ENCODE assay signal across 9 mouse cellular contexts in the genomic region with DNA sequence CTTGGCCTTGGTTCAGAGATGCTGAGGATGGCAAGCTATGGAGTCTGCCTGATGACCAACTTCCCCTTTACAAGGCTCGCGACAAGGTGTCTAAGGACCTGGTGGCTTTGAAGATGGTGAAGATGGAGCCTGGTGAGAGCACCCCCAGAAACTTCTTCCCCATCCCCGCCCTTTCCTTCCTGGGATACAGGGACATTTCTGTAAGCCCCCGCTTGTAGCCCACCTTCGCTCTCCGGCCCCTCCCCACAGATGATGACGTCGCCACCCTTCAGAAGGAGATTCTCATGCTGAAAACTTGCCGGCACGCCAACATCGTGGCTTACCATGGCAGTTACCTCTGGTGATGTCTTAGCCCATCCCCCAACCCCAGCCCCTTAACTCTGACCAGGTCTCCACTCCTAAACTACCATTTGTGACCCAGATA. TPM values are rescaled to one million over a fixed set of nuclear protein-coding genes. Genes with fewer than 3 reads are reported as not detected.
DNase-seq lines count a peak whose midpoint lies in the region; ATAC-seq lines count a peak whose summit lies in the region.
"Had no signal": no experiment of that assay in that cellular context is flagged by ENCODE, and none has a peak within 500 bp of the region (broad histone marks: within the 10 kb centered on the region; RNA-seq: fewer than 3 reads in every experiment).

No protein-coding gene starts in this region.

- peak overlapping the region; percentile 92 for H3K4me3 ChIP-seq in erythroblast, embryonic 14.5 days (replicated peaks)
- no peak overlapping the region for H3K4me3 ChIP-seq in neural tube, embryonic 11.5 days (ENCODE audit: low read depth, low read length)
- H3K4me3 ChIP-seq in liver, embryonic 12.5 days = peak overlapping the region; percentile 68

- WGBS in neural tube, embryonic 11.5 days = 72% methylated on average over 11 of the region's 11 CpGs
- 31% methylated on average over 11 of the region's 11 CpGs for WGBS in liver, embryonic 12.5 days (ENCODE audit: insufficient replicate concordance)

- no peak for DNase-seq in neural tube, embryonic 11.5 days (ENCODE audit: low spot score)
- DNase-seq in neural tube, embryonic 10.5 days (ENCODE audit: extremely low spot score, low spot score) = no peak
- DNase-seq in thymus, postnatal 25 days = peak; percentile 70
- DNase-seq in embryo, embryonic 11 days = no peak
- DNase-seq in right cerebral cortex, postnatal 10 days (ENCODE audit: low spot score in 2 of 2) = no peak

- H3K27me3 ChIP-seq in erythroblast, embryonic 14.5 days (ENCODE audit: control insufficient read depth) = no peaks in the 10 kb centered on the region
- no peaks in the 10 kb centered on the region for H3K27me3 ChIP-seq in neural tube, embryonic 11.5 days (ENCODE audit: control insufficient read depth, insufficient read depth, low read length)
- H3K27me3 ChIP-seq in liver, embryonic 12.5 days (replicated peaks) = no peaks in the 10 kb centered on the region
- H3K27me3 ChIP-seq: Patski had no signal

- no peak overlapping the region for H3K9ac ChIP-seq in neural tube, embryonic 11.5 days (ENCODE audit: low read length)
- H3K9ac ChIP-seq in liver, embryonic 12.5 days = peak overlapping the region; percentile 83

- H3K27ac ChIP-seq in neural tube, embryonic 11.5 days (ENCODE audit: low read depth, low read length) = no peak overlapping the region
- peak overlapping the region; percentile 95 for H3K27ac ChIP-seq in liver, embryonic 12.5 days

- H3K4me2 ChIP-seq in neural tube, embryonic 11.5 days (ENCODE audit: low read depth) = 0 out of 2 replicates have a peak overlapping the region, but pooled peaks have one; percentile 88
- peak overlapping the region; percentile 88 for H3K4me2 ChIP-seq in liver, embryonic 12.5 days

- H3K4me1 ChIP-seq in erythroblast, embryonic 14.5 days (ENCODE audit: control insufficient read depth) = peaks cover 42% of the 10 kb centered on the region
- peaks cover 11% of the 10 kb centered on the region for H3K4me1 ChIP-seq in neural tube, embryonic 11.5 days (ENCODE audit: control insufficient read depth, insufficient read depth, low read length)
- H3K4me1 ChIP-seq in liver, embryonic 12.5 days = peaks cover 50% of the 10 kb centered on the region

- H3K36me3 ChIP-seq in erythroblast, embryonic 14.5 days (ENCODE audit: control insufficient read depth) = peaks cover 21% of the 10 kb centered on the region
- H3K36me3 ChIP-seq in neural tube, embryonic 11.5 days (ENCODE audit: control insufficient read depth, insufficient read depth, low read length) = peaks cover 5% of the 10 kb centered on the region; the same call in 1 of the 2 replicates
- peaks cover 32% of the 10 kb centered on the region for H3K36me3 ChIP-seq in liver, embryonic 12.5 days

- ATAC-seq in erythroblast, adult 5-6 weeks (replicated peaks; ENCODE audit: low FRiP score, poor library complexity, severe bottlenecking) = no peak
- no peak for ATAC-seq in neural tube, embryonic 11.5 days (ENCODE audit: insufficient read depth, low FRiP score, low TSS enrichment)
- ATAC-seq in liver, embryonic 12.5 days = no peak
- ATAC-seq: Patski had no signal

- H3K9me3 ChIP-seq in erythroblast, embryonic 14.5 days (ENCODE audit: control insufficient read depth, low read length) = no peaks in the 10 kb centered on the region
- H3K9me3 ChIP-seq in neural tube, embryonic 11.5 days (ENCODE audit: control insufficient read depth, low read length) = no peaks in the 10 kb centered on the region
- no peaks in the 10 kb centered on the region for H3K9me3 ChIP-seq in liver, embryonic 12.5 days (replicated peaks)

RNA-seq across cellular contexts. Expression of gene Map4k1, which starts 1.3 kb away (rescaled TPM):
- 8.4 and 11.7 TPM in 2 replicates for polyA plus RNA-seq in erythroblast, embryonic 14.5 days (2012)
- total RNA-seq in erythroblast, adult 5-6 weeks (2015; ENCODE audit: low replicate concordance) = 5.6 and 6.7 TPM in 2 replicates
- total RNA-seq in erythroblast, adult 5-6 weeks (2017; ENCODE audit: low replicate concordance) = 11.3 and 11.8 TPM in 2 replicates
- polyA plus RNA-seq in neural tube, embryonic 11.5 days (2014; fragmentation: Nextera tagmentation; extraction: Ambion mirVana) = 4.6 and 6.2 TPM in 2 replicates
- 33.3 and 35.0 TPM in 2 replicates for polyA plus RNA-seq in liver, embryonic 12.5 days (2016; fragmentation: Nextera tagmentation; extraction: Ambion mirVana)

RNA-seq across cellular contexts. Expression of gene Eif3k, which starts 1.5 kb away (rescaled TPM):
- 17.8 and 48.0 TPM in 2 replicates for polyA plus RNA-seq in erythroblast, embryonic 14.5 days (2012)
- 50.7 and 81.1 TPM in 2 replicates for total RNA-seq in erythroblast, adult 5-6 weeks (2015; ENCODE audit: low replicate concordance)
- total RNA-seq in erythroblast, adult 5-6 weeks (2017; ENCODE audit: low replicate concordance) = 115 and 133 TPM in 2 replicates
- 383 and 388 TPM in 2 replicates for polyA plus RNA-seq in neural tube, embryonic 11.5 days (2014; fragmentation: Nextera tagmentation; extraction: Ambion mirVana)
- polyA plus RNA-seq in liver, embryonic 12.5 days (2016; fragmentation: Nextera tagmentation; extraction: Ambion mirVana) = 325 and 336 TPM in 2 replicates

RNA-seq across cellular contexts. Expression of gene Actn4, which starts 21.0 kb away (rescaled TPM):
- 86.9 and 109 TPM in 2 replicates for polyA plus RNA-seq in erythroblast, embryonic 14.5 days (2012)
- 42.0 and 55.3 TPM in 2 replicates for total RNA-seq in erythroblast, adult 5-6 weeks (2015; ENCODE audit: low replicate concordance)
- 45.1 and 45.4 TPM in 2 replicates for total RNA-seq in erythroblast, adult 5-6 weeks (2017; ENCODE audit: low replicate concordance)
- polyA plus RNA-seq in neural tube, embryonic 11.5 days (2014; fragmentation: Nextera tagmentation; extraction: Ambion mirVana) = 193 and 201 TPM in 2 replicates
- polyA plus RNA-seq in liver, embryonic 12.5 days (2016; fragmentation: Nextera tagmentation; extraction: Ambion mirVana) = 165 and 166 TPM in 2 replicates
